Mouse (Mus musculus) brain, embryonic 18.5 days (tissue): ENCODE results near the gene Tmcc3.

Experiments
- DNase-seq: peaks from one replicate; pipeline ENCODE4 v3.0.0-alpha.2; 2012; ENCODE audit warnings: low read depth, low spot score

Gene Tmcc3

GRCm38 (mm10) chr10:94332358-94333137, 20.8 kb downstream of the Tmcc3 start:
- DNase-seq: no peak

- no peak for DNase-seq
These were observed 21.6 kb downstream of the Tmcc3 start for GRCm38 (mm10) chr10:94333328-94333727.

GRCm38 (mm10) chr10:94335047-94335446, 23.3 kb downstream of the Tmcc3 start:
- no peak for DNase-seq

DNA sequence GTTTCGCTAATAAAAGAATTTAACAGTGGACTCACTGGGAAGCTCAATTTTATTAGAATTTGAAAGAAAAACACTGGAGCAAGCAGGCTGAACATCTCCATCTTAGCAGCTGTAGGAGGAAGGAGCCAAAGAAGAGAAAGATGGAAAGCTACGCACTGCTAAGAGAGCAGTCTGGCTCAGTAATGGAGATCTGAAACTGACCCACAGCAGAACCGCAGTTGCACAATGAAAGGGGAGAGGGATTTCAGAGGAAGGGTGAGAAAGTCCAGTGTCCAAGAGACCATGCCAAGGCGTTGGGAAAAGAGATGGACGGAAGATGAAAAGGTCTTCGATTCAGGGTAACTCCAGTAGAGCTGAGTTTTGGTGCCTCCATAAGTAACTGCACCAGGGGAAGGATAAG, 24.3 kb downstream of the Tmcc3 start:
- DNase-seq: no peak

- DNase-seq: no peak
These were observed 29.8 kb downstream of the Tmcc3 start for GRCm38 (mm10) chr10:94341501-94341900.

DNA sequence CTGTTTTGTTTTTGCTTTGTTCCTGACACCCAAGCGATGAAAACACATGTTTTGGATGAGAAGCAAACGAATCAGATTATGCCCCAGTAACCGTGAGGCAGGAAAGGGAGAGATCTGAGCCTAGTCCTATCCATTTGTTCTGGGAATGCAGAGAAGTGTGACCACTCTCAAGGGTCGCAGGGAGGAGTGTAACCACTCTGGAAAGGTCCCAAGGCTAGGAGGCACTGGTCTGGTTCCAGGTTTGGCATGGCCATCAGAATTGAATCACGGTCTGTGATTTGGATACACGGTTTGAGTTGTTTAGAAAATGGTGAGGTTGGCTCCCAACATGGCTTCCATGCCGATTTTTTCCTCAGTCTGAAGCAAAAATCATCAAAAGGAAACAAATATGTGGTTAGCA, 30.5 kb downstream of the Tmcc3 start:
- no peak for DNase-seq

- no peak for DNase-seq
These were observed 31.8 kb downstream of the Tmcc3 start for GRCm38 (mm10) chr10:94343581-94343980.

DNA sequence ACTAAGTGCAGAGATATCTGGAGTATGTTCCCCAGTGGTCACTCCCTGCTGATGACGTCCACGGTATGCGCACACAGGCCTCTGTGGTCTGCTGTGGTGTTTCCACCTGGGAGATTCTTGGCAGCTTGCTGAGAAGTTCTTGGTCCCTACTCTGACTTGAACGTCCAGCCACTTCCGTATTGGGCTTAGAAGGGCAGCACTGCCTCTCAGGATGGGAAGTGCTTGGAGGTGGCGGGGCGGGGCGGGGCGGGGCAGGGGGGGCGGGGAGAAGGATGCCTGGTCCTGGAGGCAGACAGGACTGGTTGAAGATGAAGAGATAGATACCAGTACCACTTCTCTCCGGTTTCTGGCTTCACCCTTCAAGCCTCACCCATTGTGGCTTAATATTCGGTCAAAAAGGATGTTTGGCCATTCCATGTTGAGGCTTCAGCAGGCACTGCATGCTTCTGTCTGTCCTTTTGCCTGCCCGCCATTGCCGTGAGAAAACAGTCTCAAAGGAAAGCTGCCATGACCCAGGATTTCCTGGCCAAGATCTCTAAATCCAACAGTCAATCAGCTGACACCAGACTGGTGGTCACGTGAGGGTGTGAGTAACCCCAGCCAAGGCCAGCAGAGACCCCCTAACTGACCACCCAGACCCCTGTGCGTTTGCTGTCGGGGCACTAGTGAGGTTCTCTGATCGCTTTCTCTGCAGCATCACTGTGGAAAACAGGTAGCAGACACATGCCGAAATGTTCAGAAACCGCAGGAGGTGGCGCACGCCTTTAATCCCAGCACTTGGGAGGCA, 33.1 kb downstream of the Tmcc3 start:
- no peak for DNase-seq

DNA sequence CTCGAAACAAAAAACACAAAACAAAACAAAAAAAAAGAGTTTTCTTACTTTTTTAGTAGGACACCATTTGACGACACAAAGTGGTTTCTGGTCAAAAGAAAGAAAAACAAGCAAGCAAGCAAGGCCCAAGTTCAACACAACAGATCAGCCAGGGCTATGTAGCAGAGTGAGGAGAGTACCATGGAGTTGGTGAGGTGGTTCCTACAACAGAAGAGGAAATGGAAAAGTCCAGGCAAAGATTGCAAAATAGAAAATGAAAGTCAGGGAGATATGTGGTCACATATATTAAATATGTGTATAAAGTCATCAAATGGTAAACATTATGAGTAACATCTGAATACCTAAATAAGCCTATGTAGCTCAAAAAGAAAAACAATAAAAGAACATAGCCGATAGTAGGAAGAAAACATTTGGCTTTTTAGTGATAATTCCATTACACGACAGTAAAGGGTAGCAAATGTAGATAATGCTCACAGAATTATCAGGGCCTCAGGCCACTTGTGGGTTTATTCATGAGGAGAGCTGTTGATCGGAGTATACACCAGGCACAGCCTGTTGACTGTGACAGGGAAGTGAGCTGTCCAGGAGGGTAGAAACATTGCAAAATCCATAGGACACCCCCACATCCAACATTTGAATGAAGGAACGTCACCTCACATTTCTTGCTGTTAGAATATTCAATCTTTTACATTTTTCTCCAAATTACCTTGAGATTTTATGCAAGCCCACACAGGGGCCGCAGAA, 33.9 kb downstream of the Tmcc3 start:
- DNase-seq: no peak

DNA sequence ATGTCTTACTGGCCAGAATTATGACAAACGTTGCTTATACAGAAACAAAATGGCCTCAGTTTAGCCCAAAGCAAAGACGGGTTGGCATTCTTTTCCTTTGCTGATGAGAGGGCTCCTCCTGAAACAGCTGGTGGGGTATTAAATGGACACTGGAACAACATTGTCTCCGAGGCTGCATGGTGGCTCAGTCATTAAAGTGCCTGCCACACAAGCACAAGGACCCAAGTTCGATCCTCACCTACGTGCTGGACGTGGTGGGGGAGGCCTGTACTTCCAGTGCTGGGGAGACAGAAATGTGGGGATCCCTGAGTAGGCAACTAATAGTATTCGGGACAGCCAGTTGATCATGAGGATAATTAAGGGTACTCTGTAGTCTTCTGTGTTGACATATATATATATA, 34.8 kb downstream of the Tmcc3 start:
- no peak for DNase-seq

DNA sequence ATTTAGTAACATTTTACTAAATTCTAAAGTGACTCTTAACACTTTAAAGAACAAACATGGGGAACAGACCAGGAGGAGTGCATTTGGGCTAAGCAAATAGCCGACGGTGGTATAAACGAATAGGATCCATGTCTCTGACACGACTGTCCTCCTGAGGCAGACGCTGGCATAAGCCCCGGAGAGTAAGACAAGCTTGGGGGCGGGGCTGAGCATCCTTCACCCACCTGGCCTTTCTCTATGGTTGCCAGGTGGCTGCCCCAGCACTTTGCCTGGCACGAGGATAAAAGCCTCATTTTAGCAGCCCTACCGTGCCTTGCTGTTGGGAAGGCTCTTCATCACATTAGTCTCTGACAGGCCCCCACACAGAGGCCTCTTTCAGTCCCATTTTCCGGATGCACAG, 35.5 kb downstream of the Tmcc3 start:
- DNase-seq: no peak

DNA sequence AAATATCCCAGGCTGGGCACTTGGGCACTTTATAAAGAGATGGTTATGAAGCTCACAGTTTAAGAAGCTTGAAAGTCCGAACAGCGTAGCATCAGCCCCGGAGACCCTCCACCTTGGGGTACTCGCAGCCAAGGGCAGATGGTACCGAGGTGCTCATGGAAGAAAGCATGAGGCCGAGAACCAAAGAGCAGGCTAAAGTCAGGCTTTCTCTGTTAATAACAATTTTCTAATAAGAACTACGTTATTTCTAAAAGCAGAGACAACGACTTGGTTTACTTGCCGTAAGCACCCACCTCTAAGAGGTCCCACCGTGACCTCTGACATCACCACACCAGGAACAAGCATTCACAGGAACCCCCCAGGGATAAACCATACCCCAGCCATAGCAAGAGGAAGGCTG, 36.2 kb downstream of the Tmcc3 start:
- no peak for DNase-seq

GRCm38 (mm10) chr10:94350207-94350606, 38.5 kb downstream of the Tmcc3 start:
- no peak for DNase-seq

- no peak for DNase-seq
These were observed 39.3 kb downstream of the Tmcc3 start for GRCm38 (mm10) chr10:94350896-94351661.

DNA sequence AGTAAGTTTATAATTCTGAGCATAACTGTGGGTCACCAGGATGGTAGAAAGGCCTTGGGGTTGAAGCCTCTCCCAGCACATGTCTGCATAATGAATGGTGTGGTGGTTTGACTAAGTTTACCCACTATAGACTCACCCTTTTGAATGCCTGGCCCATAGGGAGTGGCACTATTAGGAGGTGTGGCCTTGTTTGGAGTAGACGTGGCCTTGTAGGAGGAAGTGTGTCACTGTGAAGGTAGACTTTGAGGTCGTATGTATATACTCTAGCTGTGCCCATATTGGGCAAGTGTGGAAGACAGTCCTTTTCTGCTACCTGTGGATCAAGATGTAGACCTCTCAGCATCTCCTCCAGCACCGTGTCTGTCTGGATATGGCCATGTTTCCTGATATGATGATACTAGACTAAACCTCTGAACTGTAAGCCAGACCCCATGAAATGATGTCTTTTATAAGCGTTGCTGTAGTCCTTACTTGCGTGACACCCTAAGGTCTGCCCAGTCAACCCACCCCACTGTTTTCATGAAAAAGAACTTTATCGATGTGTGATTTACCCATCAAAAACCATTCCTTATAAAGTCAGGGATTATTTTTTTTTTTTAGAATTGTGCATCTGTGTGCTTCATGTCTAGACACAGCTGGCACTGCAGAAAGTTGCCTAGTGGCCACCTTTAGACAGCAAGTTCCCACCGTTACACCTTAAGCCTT, 40.6 kb downstream of the Tmcc3 start:
- no peak for DNase-seq

DNA sequence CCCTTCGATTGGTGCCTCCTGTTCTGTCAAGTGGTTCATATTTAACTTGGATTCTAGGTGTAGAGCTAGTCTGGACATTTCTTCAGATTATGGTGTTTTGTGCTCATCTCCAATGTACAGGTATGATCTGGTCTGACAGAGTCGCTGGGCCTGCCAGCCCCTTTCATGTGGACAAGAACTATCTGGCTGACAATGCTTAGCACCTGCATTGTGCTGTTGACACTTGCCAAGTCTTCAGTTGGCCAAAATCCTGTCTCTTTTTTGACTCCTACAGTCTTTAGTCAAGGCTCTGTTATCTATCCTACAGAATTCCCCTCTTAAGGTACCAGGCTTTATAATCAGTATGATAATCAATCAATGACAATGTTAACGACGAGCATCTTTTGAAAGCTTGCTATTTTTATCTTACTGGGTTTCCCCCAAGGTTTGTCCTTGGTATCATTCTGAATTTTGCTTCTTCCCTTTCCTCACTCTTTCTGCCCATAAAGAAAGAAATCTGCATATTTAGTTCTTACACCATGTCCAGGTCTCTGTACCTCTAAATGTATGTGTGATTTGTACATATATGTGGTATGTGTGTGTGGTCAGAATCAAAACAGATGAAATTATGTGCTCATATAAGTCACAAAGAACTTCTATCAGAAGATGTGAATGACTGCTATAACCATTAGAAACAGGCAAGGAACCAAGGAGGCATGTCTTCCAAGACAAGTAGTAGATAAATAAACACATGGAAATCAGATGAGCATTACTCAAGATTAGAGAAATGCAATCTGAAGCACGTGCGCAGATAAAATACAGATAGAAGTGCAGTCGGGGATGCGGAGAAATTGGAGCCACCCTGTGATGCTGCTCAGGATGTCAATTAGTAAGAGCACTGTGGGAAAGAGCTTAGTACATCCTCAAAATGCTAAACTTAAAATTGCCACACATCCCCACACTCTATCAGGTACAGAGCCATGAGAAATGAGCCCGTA, 41.4 kb downstream of the Tmcc3 start:
- DNase-seq: no peak

GRCm38 (mm10) chr10:94354005-94354404, 42.3 kb downstream of the Tmcc3 start:
- DNase-seq: no peak

DNA sequence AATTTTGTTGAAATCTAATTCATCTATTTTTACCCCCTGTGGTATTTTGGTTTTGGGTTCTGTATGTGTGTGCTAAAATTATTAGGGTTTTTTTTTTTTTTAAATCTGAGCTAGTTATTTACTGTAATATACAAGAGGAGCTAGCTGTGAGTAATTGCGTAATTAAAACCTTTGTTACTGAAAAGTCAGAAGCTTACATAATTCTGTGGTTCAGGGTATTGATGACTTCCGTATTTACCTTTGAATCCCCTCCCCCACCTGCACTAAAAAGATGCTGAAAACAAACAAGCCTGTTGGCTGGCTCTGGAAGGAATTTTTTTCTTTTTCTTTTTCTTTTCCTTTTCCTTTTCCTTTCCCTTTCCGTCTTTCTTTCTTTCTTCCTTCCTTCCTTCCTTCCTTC, 42.7 kb downstream of the Tmcc3 start:
- no peak for DNase-seq

GRCm38 (mm10) chr10:94356504-94357169, 44.9 kb downstream of the Tmcc3 start:
- DNase-seq: no peak
